Mouse (Mus musculus) forebrain, embryonic 10.5 days (tissue): ENCODE measurements around the gene Gmppb. TPM values are rescaled to one million over a fixed set of nuclear protein-coding genes. Genes with fewer than 3 reads are reported as not detected.

ENCODE experiments used
- DNase-seq: peaks from one replicate; pipeline ENCODE4 v3.0.0-alpha.2; 2017; ENCODE audit warnings: low spot score; ENCODE audit errors: extremely low spot score
- H3K27ac ChIP-seq: fragments of 300-500 bp; sonication (generic); 2 replicates; pipeline ENCODE4 v1.5.1; 2016; ENCODE audit warnings: mild to moderate bottlenecking
- H3K27me3 ChIP-seq: fragments of 300-500 bp; sonication (generic); 2 replicates; pipeline ENCODE4 v1.6.1; 2016; ENCODE audit warnings: mild to moderate bottlenecking; ENCODE audit not compliant: poor library complexity, severe bottlenecking
- H3K36me3 ChIP-seq: fragments of 300-500 bp; sonication (generic); replicated peaks from 2 replicates; pipeline ENCODE4 v1.6.1; 2016; ENCODE audit warnings: mild to moderate bottlenecking, moderate library complexity
- H3K4me1 ChIP-seq: fragments of 300-500 bp; sonication (generic); 2 replicates; pipeline ENCODE4 v1.6.1; 2016
- H3K4me3 ChIP-seq: fragments of 300-500 bp; sonication (generic); 2 replicates; pipeline ENCODE4 v1.5.1; 2016; ENCODE audit warnings: mild to moderate bottlenecking, moderate library complexity
- H3K9me3 ChIP-seq: fragments of 300-500 bp; sonication (generic); 2 replicates; pipeline ENCODE4 v1.6.1; 2016; ENCODE audit warnings: mild to moderate bottlenecking, moderate library complexity
- WGBS: fragments of 180-500 bp; shearing (Covaris S2); methylation state at CpG from one replicate; pipeline ENCODE4 v1.1.7; 2016; 5-methylcytosine and 5-hydroxymethylcytosine counted together
- polyA plus RNA-seq: library from polyadenylated mRNA; unstranded; fragments of >200 nt; fragmentation: Nextera tagmentation; extraction: Ambion mirVana; gene quantifications from 2 replicates; pipeline ENCODE4 v1.2.1, GENCODE M21; 2016

The Gmppb gene
- polyA plus RNA-seq, 1 experiment from 2014 or later = 27.9 TPM

DNA sequence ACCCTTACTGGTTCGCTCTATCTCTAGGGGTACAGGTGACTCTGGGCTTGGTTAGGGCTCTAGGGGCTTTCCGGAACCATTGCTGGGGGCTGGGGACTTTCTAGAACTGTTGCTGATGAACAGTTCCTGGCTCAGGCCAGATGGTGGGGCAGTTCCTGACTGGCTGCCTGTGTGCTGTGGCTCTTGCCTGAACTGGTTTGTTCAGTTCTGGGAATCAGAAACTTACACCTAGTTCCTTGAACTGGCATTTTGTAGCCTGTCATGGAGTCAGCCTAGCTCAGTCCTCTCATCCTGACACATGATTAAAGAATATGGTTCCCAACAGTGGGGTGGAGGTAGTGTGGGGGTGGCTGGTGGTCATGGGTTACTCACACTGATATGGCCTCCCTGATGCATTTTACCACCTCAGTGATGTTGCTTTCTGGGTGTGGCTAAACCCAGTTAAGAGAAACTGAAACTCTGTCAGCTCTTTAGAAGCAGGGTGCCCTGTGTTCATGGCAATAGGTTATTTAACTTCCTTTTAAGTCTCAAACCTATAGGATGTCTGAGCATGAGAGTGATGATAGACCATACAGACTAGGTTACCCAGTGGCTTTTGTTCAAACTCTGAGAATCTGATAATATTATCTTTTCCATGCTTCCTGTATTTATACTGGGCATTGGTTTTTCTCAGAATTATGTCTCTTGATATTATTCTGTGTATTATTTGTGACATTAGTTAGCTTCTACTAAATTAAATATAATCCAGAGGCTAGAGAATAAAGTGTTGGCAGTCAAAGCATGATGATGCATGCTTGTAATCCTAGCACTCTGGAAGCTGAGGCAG, 13.5 kb upstream of the Gmppb start:
- no peak for DNase-seq
- Histone ChIP-seq H3K4me1 (no peaks in the 10 kb centered on the region), H3K4me3 (no peak overlapping the region), H3K9me3 (no peaks in the 10 kb centered on the region), H3K27ac (no peak overlapping the region), H3K36me3 (peaks cover 89% of the 10 kb centered on the region), H3K27me3 (no peaks in the 10 kb centered on the region)
- WGBS = 95% methylated on average over 2 of the region's 2 CpGs

DNA sequence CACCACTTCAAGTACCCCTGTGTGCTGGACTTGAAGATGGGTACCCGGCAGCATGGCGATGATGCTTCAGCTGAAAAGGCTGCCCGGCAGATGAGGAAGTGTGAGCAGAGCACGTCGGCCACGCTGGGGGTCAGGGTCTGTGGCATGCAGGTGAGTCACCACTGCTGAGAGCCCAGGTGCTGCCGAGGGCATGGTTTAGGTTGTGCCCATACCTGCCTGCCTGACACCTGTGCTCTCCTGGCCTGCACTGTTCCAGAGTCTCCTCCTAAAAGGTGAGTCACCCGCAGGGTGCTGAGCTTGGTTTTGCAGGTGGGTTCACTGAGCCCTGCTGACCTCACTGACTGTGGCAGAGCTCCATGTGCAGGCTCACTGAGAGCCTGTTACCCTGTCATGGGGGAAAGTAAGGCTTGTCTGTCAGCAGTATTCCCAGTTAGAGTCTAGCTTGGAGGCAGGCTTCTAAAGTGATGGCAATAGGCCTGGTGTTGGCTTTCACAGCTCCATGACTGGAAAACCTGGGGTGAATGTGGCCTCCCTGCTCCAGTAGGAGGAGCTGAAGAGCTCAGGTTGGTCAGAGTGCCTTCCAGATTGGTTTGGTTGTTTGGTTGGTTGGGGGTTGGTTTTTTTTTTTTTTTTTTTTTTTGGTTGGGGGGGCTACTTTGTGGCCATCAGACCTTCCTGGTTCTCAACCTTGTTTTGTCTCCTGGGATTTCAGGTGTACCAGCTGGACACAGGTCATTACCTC, 4.1 kb upstream of the Gmppb start:
- no peak overlapping the region for H3K27ac ChIP-seq
- H3K4me1 ChIP-seq = peaks cover 20% of the 10 kb centered on the region
- WGBS = 96% methylated on average over 8 of the region's 8 CpGs
- H3K27me3 ChIP-seq = no peaks in the 10 kb centered on the region
- no peak for DNase-seq
- no peak overlapping the region for H3K4me3 ChIP-seq
- no peaks in the 10 kb centered on the region for H3K9me3 ChIP-seq
- peaks cover 68% of the 10 kb centered on the region for H3K36me3 ChIP-seq

DNA sequence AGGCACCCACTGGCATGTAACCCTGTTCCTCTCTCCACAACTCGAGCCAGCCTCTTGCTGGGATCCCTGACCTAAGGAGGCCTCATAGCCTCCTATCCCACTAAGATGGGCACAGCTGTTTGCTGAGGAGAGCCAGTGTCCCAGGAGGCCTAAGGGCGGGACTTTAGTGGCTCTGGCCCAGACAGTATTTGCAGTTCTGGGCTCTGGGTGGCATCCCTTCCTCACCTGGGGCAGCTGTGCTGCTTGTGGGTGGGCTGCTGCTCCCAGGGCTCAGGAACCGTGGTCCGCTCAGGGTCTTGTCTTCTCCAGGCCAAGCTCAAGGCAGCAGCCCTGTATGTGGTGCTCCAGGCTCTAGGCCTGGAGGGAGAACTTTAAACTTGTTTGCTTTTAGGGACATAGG, 2.5 kb upstream of the Gmppb start:
- Histone ChIP-seq H3K4me3 (no peak overlapping the region), H3K9me3 (no peaks in the 10 kb centered on the region), H3K27ac (no peak overlapping the region), H3K27me3 (no peaks in the 10 kb centered on the region), H3K4me1 (peaks cover 24% of the 10 kb centered on the region), H3K36me3 (peaks cover 67% of the 10 kb centered on the region)
- no peak for DNase-seq
- WGBS = 94% methylated on average over 4 of the region's 4 CpGs

DNA sequence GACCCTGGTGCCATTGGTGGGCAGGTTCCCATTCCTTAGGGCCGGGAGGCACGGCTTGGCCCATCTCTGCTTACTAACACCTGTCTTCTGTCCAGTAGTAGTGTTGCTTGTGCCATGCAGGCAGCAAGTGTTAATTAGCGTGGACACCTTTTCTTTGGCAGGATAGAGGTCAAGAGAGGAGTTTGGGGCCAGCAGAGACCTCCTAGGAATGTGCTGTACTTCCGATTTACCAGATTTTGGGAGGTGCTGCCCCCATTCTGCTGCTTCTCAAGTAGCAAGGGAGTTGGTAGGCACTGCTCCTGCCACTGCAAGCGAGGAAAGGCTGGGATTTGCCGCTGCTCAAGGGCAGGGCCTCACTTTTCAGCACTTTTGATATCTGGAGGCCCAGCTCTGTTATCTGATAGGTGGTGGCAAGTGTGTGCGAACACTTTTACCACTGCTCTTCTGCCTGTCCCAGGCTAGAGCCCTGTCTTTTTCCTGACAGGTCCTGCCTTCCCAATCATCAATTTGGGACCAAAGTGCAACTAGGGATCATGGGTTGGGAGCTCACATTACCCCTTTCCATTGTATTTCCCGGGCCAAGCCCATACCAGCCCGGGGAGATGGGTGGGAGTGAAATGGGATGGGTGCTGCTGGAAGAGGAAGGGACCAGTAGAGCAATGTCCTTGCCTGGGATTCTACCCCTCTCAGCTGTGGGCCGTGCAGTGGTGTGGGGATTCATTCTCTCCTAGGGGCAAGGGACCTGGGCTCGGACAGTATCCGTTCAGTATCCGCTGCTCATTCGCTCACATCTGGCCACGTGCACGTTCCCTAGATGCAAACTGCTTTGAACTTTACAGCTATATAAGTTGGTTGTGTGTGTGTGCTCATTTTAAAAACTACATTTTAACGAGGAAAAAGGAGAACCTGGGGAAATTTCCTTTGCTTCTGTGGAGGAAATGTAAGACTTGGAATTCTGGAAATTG, 1.2 kb upstream of the Gmppb start:
- Histone ChIP-seq H3K4me1 (peaks cover 31% of the 10 kb centered on the region), H3K4me3 (peak overlapping the region; percentile 60), H3K27me3 (no peaks in the 10 kb centered on the region), H3K36me3 (peaks cover 63% of the 10 kb centered on the region), H3K27ac (peak overlapping the region; percentile 81), H3K9me3 (no peaks in the 10 kb centered on the region)
- WGBS = 53% methylated on average over 17 of the region's 17 CpGs
- no peak for DNase-seq

DNA sequence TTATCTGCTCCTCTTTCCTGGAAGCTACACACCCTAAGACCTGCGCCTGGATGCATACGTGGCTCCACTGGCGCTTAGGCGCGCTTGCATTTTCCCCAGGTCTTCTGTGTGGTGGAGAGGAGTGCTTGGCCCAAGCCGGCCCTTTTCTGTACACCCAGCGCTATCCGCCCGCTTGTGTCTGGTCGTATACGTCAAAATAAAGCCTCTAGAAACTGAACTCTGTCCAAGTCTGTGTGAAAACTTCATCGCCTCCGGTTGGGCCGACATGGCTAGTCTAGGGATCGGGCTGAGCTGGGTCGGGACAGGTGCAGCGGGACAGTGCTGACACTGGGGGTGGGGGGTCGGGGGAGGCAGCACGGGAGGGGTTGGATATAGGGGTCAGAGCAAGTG, 481 bp upstream of the Gmppb start:
- Histone ChIP-seq H3K9me3 (no peaks in the 10 kb centered on the region), H3K4me1 (peaks cover 38% of the 10 kb centered on the region), H3K27ac (peak overlapping the region; percentile 81), H3K27me3 (no peaks in the 10 kb centered on the region), H3K4me3 (peak overlapping the region; percentile 60), H3K36me3 (peaks cover 60% of the 10 kb centered on the region)
- DNase-seq = no peak
- 2% methylated on average over 19 of the region's 19 CpGs for WGBS

DNA sequence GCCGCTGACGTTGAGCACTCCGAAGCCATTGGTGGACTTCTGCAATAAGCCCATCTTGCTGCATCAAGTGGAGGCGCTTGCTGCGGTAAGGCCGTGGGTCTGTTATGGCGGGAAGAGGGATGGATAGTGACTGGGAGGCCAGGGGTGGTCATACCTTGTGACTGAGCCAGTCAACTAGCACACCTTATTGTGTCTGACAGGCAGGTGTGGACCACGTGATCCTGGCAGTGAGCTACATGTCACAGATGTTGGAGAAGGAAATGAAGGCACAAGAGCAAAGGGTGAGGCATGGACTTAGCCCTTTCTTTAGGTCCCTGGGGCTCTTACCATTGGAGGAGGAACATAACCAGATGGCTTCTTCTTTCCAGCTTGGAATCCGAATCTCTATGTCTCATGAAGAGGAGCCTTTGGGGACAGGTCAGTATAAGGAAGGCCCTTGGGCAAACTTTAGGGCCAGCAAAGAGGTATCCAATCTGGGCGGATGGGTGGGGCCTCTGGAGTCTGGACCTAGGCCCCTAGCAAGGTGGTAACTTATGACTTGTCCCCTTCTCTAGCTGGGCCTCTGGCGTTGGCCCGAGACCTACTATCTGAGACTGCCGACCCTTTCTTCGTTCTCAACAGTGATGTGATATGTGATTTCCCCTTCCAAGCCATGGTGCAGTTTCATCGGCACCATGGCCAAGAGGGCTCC, 664 bp downstream of the Gmppb start:
- Histone ChIP-seq H3K27ac (peak overlapping the region; percentile 81), H3K27me3 (no peaks in the 10 kb centered on the region), H3K36me3 (peaks cover 66% of the 10 kb centered on the region), H3K9me3 (no peaks in the 10 kb centered on the region), H3K4me3 (peak overlapping the region; percentile 60), H3K4me1 (peaks cover 38% of the 10 kb centered on the region)
- DNase-seq = no peak
- 44% methylated on average over 15 of the region's 15 CpGs for WGBS

DNA sequence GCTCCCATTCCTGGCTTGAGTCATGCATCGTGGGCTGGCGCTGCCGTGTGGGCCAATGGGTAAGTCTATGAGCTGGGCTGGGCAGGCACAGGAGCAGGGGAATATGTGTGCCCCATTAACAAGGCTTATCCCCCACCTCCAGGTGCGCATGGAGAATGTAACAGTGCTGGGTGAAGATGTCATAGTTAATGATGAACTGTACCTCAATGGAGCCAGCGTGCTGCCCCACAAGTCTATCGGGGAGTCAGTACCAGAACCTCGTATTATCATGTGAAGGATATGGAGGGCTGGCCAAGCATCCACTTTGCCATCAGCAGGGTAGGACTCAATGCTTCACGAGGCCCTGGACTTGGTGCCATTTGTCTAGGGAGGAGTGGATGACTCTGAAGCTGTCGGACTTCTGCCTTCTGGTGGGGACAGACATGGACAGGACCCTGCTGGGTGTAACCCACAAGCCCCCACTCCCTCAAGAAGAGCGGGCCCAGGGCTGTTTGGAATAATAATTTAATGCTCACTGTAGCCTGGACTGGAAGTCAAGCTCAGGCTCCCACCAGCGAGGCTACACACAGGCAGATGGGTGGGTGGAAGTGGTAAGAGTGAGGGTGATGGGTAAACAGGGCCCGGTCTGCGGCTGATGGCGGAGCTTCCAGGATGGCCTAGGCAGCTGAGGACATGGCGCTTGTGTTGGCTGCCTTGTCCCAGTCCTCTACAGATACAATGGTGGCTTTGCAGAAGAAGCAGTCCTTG, 2.3 kb downstream of the Gmppb start:
- Histone ChIP-seq H3K36me3 (peaks cover 66% of the 10 kb centered on the region), H3K27me3 (no peaks in the 10 kb centered on the region), H3K9me3 (no peaks in the 10 kb centered on the region), H3K4me3 (peak overlapping the region; percentile 2; the same call in 1 of the 2 replicates), H3K27ac (no peak overlapping the region), H3K4me1 (peaks cover 38% of the 10 kb centered on the region)
- WGBS = 93% methylated on average over 15 of the region's 15 CpGs
- no peak for DNase-seq

DNA sequence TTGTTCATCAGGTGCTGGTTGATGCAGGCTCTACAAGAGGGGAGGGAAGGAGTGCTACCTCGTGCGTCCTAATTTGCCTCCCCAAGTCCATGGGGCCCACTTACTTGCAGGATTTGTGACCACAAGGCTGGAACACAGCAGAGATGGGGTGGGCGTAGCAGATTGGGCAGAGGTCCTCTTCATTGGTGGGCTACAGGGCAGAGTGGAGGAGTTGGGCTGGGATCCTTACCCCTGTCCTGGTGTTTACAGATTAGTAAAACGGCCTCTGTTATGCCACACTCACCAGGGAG, 2.8 kb downstream of the Gmppb start:
- peaks cover 38% of the 10 kb centered on the region for H3K4me1 ChIP-seq
- H3K27ac ChIP-seq = no peak overlapping the region
- WGBS = 86% methylated on average over 4 of the region's 4 CpGs
- peaks cover 66% of the 10 kb centered on the region for H3K36me3 ChIP-seq
- peak overlapping the region; percentile 2; the same call in 1 of the 2 replicates for H3K4me3 ChIP-seq
- H3K9me3 ChIP-seq = no peaks in the 10 kb centered on the region
- no peaks in the 10 kb centered on the region for H3K27me3 ChIP-seq
- DNase-seq = no peak

DNA sequence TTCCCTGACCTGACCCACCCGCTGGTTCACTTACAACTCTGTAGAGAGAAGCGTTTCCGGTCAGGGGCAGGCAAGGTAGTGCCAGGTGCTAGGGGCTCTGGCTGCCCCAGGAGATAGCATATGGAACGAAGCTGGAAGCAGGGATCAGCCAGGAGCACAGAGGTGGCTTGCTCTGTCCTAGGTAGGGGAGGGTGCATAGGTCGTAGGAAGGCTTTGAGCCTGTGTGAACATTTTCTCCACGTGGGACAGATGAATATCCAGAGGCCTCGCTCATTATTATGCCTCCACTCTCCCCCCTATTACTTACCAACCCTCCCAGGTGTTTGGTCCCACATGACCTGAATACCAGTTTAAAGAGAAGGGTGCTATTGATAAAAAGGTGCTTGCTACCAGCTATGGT, 3.4 kb downstream of the Gmppb start:
- H3K4me3 ChIP-seq = no peak overlapping the region

DNA sequence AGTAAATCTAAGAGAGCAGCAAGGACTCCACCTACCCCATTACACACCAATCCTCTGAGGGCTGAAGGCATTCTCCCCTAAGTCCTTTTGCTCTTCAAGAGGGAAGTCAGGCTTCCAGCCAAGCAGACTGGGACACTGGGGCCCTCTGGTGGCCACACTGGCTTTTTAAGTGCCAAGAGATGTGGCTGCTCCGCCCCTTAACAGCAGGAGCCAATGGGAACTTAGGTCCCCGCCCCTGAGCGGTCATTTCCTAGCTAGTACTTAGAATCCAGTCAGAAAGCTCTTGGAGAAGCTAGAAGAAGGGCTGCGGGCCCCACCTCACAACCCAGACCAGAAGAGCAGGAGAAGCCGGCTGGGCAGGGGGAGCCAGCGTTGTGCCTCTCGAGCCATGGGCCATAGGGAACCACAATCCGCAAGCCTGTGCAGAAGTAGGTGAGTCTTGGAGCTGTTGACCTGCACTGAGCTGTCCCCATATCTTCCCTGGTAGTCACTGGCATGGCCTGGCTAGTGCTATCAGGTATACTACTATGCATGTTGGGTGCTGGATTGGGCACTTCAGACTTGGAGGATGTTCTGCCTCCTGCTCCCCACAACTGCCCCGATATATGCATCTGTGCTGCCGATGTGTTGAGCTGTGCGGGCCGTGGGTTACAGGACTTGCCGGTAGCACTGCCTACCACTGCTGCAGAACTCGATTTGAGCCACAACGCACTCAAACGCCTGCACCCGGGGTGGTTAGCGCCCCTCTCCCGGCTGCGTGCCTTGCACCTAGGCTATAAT, 4.0 kb downstream of the Gmppb start, which contains the start of gene Amigo3:
TSS of gene Amigo3 (plus strand) at position 275 of the 780 bp plus-strand sequence.
- no peaks in the 10 kb centered on the region for H3K27me3 ChIP-seq
- peaks cover 71% of the 10 kb centered on the region for H3K36me3 ChIP-seq
- no peak within 1 kb of the TSS; the same call in 1 of the 2 replicates for H3K27ac ChIP-seq
- peak; percentile 91 for DNase-seq
- peak within 1 kb of the TSS; percentile 37 for H3K4me3 ChIP-seq
- WGBS = 58% methylated on average over 20 of the region's 20 CpGs
- peaks cover 30% of the 10 kb centered on the region for H3K4me1 ChIP-seq
- H3K9me3 ChIP-seq = no peaks in the 10 kb centered on the region

More for the DNA sequence above, 3.4 kb downstream of the Gmppb start:
- Histone ChIP-seq H3K36me3 (peaks cover 66% of the 10 kb centered on the region), H3K27ac (no peak overlapping the region), H3K9me3 (no peaks in the 10 kb centered on the region), H3K27me3 (no peaks in the 10 kb centered on the region), H3K4me1 (peaks cover 37% of the 10 kb centered on the region)
- 69% methylated on average over 7 of the region's 7 CpGs for WGBS
- DNase-seq = no peak

DNA sequence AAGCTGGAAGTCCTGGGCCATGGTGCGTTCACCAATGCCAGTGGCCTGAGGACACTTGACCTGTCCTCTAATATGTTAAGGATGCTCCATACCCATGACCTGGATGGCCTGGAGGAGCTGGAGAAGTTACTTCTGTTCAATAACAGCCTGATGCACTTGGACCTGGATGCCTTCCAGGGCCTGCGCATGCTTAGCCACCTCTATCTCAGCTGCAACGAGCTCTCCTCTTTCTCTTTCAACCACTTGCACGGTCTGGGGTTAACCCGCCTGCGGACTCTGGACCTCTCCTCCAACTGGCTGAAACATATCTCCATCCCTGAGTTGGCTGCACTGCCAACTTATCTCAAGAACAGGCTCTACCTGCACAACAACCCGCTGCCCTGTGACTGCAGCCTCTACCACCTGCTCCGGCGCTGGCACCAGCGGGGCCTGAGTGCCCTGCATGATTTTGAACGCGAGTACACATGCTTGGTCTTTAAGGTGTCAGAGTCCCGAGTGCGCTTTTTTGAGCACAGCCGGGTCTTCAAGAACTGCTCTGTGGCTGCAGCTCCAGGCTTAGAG, 4.7 kb downstream of the Gmppb start:
- no peak for DNase-seq
- H3K36me3 ChIP-seq = peaks cover 78% of the 10 kb centered on the region
- H3K4me3 ChIP-seq = no peak overlapping the region
- H3K27me3 ChIP-seq = no peaks in the 10 kb centered on the region
- WGBS = 95% methylated on average over 15 of the region's 15 CpGs
- no peaks in the 10 kb centered on the region for H3K9me3 ChIP-seq
- H3K4me1 ChIP-seq = peaks cover 24% of the 10 kb centered on the region
- H3K27ac ChIP-seq = no peak overlapping the region
